Mouse (Mus musculus) adrenal gland, postnatal 10 days (tissue): ENCODE measurements at regions not wholly inside any gene's neighbourhood (a gene's known extent, or its start where the extent isn't known, plus 50 kb on each side); places are given as distances from the start of the nearest gene placed in this dataset.
A peak's percentile ranks its signal among the peaks of the same experiment; 100 is the strongest.

ENCODE experiments used
- DNase-seq: peaks from one replicate; pipeline ENCODE4 v3.0.0; 2021; ENCODE audit warnings: mixed read lengths

DNA sequence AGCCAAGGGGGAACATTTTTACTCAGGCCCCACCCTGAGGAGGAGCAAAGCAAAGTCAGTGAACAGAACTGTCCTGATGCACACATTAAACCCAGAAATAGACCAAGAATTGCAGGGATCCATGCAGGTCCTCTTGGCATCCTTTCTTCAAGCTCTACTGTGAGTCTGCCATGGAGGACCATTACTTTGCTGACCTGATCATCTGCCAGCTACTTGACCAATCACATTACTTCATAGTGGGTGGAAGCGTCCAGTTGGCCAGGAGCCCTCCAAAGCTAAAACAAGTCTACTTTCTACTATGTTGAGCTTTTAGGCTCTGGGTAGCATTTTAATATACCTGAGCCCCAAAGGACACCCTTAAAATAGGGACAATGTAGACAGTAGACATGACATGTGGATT lies 98.6 kb upstream of the Lgalsl start:
- peak; percentile 29 for DNase-seq

GRCm38 (mm10) chr11:20930045-20930444 lies 99.2 kb upstream of the Lgalsl start:
- DNase-seq, result no peak

- DNase-seq, result no peak
Measured at GRCm38 (mm10) chr11:20930573-20930972, 99.7 kb upstream of the Lgalsl start.

DNA sequence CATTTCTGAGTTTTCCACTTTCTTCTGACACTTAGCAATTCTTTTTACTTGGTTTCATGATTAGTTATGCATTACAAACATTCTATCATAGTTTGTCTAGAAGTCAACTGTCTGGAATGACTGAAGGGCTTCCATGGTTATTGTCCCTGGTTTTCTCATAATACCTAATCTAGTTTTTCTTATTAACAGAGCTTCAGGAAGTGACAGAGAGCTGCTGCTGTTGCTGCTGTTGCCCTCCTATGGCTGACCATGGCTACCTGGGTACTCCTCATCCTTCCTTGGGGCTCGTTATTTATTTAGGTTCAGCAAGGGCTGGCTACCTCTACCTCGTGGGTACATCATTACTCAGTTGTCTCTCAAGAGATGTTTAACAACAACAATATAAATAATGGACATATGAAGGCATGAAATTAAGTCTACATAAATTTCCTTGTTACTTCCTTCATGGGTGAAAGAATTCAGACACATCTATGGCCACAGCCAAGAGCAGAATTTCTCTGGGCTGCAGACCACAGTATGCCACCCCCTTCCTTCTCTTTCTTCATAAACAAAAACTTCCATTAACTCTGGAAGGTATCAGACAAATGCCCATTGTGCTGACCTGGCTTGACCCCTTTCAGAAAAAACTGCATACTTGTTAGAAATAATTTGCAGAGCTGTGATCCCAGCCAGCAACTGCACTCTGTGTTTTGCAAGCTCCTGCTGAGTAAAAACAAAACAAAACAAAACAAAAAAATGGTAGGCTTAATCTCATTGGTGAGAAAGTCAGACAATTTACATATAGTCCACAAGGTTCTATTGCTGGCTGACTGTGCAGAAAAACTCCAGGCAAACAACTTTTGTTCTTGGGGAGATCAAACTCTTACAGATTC lies 103.6 kb upstream of the Lgalsl start:
- no peak for DNase-seq

DNA sequence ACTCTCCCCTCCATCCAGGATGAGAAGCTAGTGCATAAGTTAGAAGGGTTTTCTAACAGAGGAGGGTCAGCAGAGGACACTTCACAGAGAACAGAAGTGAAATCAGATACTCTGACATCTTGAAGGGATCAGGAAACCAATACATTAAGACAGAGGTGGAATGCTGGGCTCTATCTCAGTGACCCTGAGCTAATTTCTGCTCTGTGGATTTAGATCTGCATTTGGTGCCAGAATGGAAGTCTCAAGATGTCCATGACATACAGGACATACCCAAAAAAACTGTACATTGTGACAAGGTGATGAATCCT lies 104.2 kb upstream of the Lgalsl start:
- DNase-seq, result no peak

- no peak for DNase-seq
Measured at GRCm38 (mm10) chr11:20935910-20936309, 105.1 kb upstream of the Lgalsl start.

- DNase-seq, result no peak
Measured at GRCm38 (mm10) chr11:20936996-20937395, 106.1 kb upstream of the Lgalsl start.

DNA sequence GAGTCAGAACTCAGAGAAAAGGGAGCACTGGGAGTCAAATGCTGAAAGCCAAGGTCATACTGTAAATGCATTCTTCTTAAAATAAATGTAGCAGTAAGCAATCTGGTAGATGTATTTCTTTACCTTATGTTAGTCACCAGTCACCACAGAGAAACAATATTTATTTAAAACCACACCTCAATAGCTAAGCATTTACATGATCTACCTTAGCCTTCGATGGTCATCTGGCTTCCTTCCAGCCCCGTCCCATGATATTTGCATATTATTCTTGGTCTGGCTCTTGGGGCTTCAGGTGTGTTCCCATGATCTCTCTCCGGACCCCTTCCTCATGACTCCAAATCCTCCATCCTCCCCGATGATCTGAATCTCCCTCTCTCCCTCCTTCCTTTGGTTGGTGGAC lies 107.1 kb upstream of the Lgalsl start:
- DNase-seq, result no peak

DNA sequence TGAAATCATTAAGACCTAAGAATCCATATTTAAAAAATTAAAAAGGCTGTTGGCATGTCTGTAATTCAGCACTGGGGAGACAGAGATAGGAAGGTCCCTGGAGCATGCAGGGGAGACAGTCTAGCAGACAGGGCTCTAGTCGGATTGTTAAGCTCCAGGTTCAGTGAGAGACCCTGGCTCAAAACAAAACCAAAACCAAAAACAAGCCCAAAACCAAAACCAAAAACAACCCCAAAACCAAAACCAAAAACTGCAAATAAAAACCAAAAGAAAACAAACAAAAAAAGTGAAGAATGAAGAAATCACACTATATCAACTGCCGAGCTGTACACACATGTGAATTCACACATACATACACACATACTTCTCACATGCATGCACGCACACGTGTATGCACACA lies 108.8 kb upstream of the Lgalsl start:
- no peak for DNase-seq

GRCm38 (mm10) chr11:20941546-20941945 lies 110.7 kb upstream of the Lgalsl start:
- peak; percentile 18 for DNase-seq

DNA sequence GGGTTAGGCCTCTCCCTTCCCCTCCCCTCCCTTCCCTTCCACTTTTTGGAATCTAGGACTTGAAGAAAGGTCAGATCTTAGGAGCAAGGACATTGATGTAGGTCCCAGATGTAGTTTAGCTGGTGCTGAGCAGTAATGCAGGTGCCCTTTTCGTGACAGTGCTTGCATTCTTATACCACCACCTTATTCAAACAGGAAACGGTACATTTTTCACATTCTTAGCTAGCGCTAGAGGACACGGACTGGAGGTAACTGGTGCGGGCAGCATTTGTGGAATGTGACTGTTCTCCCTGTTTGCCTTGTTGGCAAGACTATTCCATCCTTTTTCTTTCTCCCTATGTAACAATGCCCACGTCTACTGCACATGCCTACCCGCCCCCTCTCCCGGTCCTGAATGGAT lies 124.7 kb upstream of the Lgalsl start:
- DNase-seq, result no peak

DNA sequence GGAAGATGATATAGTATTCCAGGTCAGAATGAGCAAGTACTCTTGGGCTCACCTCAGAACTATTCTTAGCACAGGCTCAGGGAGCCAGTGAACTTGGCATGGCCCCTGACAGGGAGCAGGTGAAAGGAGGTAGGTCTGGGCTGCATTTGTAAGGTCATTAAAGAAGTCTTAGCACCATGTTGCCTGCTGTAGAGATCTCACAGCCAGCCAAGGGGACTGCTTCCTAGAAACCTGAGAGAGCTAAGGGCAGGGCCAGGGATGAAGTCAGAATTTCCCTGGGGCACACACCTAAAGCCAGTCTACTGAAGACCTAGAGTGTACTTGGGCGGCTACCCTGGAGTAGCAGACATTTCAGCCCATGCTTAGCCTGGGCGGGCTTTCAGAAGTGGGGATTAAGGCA lies 126.9 kb upstream of the Lgalsl start:
- no peak for DNase-seq

DNA sequence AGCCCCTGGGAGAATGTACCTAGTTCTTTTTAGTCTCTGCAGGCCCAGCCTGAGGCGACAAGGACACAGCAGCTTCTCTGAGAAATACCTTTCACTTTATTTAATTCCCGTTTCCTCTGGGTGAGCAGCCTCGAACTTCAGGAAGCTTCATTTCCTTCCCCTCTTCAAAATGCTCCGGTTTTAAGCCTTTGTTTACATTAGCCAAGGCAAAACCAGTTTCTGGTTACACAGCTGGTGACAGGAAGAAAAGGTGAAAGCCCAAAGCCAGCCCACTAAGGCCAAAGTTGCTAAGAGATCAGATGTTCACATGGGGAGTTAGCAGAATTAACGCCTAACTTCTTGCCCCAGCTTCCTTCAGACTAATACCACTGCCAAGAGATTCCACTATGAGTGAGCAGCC lies 127.4 kb upstream of the Lgalsl start:
- no peak for DNase-seq

DNA sequence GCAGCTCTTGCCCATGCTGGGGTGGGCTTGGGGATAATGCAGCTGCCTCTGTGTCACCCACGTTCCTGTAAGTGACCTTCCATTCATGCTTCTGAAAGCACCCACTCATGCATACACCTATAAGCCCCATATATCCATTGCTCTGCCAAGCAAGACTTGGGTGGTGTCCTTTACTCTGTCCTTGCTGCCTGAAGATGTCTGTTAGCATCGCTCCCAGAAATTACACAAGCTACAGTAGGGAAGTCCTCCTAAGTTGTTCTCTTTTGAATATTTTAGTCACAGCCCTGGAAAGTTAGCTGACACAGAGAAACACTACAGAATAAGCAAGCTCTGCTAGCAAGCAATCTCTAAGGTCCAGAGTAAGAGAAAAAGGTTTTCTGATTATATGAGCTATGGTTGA lies 129.2 kb upstream of the Lgalsl start:
- DNase-seq, result no peak

- DNase-seq, result no peak
Measured at GRCm38 (mm10) chr11:20960750-20961149, 129.9 kb upstream of the Lgalsl start.

GRCm38 (mm10) chr11:20961626-20962025 lies 129.5 kb upstream of the Peli1 start:
- DNase-seq, result no peak

GRCm38 (mm10) chr11:20965575-20966239 lies 125.4 kb upstream of the Peli1 start:
- DNase-seq, result no peak

DNA sequence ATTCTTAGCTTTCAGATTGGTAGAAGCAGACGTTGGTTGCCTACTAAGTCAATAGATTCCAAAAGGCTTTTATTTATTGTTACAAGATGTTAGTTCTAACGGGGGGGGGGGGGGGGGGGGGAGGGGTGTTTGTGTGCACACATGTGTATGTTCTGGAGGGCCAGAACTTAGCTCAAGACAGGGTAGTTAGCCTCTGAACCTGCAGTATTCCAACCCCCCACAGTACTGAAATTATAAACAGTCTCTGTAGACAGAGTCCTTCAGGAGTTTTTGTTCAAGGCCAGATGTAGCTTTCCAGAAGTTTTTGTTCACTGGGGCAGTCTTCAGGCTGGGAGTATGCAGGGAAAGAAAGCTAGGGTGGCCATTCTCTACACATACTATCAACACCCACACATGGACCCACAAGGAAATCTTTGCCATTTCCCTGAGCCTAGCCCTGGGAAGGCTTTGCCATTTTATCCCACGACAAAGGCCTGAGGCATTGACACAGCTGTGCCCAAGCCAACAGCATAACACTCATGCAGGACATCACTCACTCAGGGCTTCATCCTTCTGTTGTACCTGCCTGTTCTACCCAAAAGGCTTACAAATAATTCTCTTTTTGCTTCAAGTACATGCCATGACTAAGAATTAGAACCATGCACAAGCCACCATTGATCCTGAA lies 123.6 kb upstream of the Peli1 start:
- no peak for DNase-seq

DNA sequence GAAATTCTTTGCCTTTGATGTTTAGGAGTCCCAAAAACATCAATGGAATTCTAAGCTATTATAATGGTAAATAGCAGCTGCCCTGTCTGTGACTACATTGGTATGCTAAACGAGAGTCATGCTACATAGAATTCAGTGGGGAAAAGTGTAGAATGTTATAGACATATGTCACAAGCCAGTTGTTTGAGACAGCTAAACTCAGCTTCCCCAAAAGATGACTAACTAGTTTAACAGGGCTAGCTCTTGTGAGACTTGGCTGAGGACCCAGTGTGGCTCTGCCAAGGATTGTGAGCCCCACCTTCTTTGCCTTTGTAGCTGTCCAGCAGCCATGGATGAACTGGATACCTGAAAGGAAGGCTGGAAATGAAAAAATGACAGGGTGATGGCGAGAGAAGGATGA lies 122.8 kb upstream of the Peli1 start:
- DNase-seq, result no peak

GRCm38 (mm10) chr11:20973141-20973540 lies 118.0 kb upstream of the Peli1 start:
- no peak for DNase-seq

- DNase-seq, result no peak
Measured at GRCm38 (mm10) chr11:20981588-20981987, 109.5 kb upstream of the Peli1 start.

- no peak for DNase-seq
Measured at GRCm38 (mm10) chr11:20982010-20982409, 109.1 kb upstream of the Peli1 start.

GRCm38 (mm10) chr11:20982500-20982899 lies 108.6 kb upstream of the Peli1 start:
- DNase-seq, result no peak
